8 mouse cellular contexts compared by ENCODE assay signal in genomic region chr16:14316884-14317876, GRCm38 (mm10). TPM values are rescaled to one million over a fixed set of nuclear protein-coding genes. Genes with fewer than 3 reads are reported as not detected.
DNase-seq lines count a peak whose midpoint lies in the region; ATAC-seq and TF ChIP-seq lines count a peak whose summit lies in the region.

Fopnl (minus strand) TSS chr16:14317405.

- no peaks in the 10 kb centered on the region for H3K9me3 ChIP-seq in hindbrain, embryonic 13.5 days

- H3K27me3 ChIP-seq in Patski = no peaks in the 10 kb centered on the region
- peaks cover 15% of the 10 kb centered on the region; the same call in 1 of the 2 replicates for H3K27me3 ChIP-seq in hindbrain, embryonic 13.5 days

- H3K36me3 ChIP-seq in hindbrain, embryonic 13.5 days = peaks cover 16% of the 10 kb centered on the region

- WGBS in hindbrain, embryonic 13.5 days = 4% methylated on average over 51 of the region's 51 CpGs

- peak; percentile 100 for ATAC-seq in Patski
- peak; percentile 100 for ATAC-seq in hindbrain, embryonic 13.5 days (ENCODE audit: low FRiP score)

- peak within 1 kb of the TSS; percentile 81 for H3K9ac ChIP-seq in hindbrain, embryonic 13.5 days

- peaks cover 24% of the 10 kb centered on the region for H3K4me1 ChIP-seq in hindbrain, embryonic 13.5 days (replicated peaks)

- CTCF ChIA-PET in Patski (lab: Charles Lee) = interaction anchor here (0.6 to 2.2 kb wide), 4 partner anchors 9 to 31 kb away, joined by 3 to 7 read pairs (median 3); no protein-coding TSS in a partner anchor

- peak within 1 kb of the TSS; percentile 63 for H3K4me2 ChIP-seq in hindbrain, embryonic 13.5 days

- POLR2A ChIA-PET in Patski (lab: Charles Lee) = no interaction called here

- in situ Hi-C loops in Patski (cut with MboI; ENCODE audit: low pct_unique_long_range_greater_than_20kb) = no loop called here

- peak; percentile 71 for DNase-seq in Patski (ENCODE audit: low read depth, low spot score)
- DNase-seq in cerebellum, postnatal 14 days = peak; percentile 99 to 100
- DNase-seq in frontal cortex, postnatal 14 days (ENCODE audit: low spot score in 2 of 2) = peak; percentile 96 to 98
- DNase-seq in layer of hippocampus, postnatal 25 days (ENCODE audit: extremely low spot score in 1 of 2, low spot score in 1 of 2) = peak; percentile 90 to 96
- DNase-seq in lung, postnatal 25 days (ENCODE audit: low spot score) = peak; percentile 98
- DNase-seq in retina, embryonic 14.5 days (ENCODE audit: low spot score) = peak; percentile 97
- peak; percentile 94 for DNase-seq in thymus, postnatal 4 days

- H3K4me3 ChIP-seq in hindbrain, embryonic 13.5 days = peak within 1 kb of the TSS; percentile 65

- H3K27ac ChIP-seq in hindbrain, embryonic 13.5 days = peak within 1 kb of the TSS; percentile 90

- TF ChIP-seq CTCF in Patski (IDR thresholded peaks at IDR 0.05) = no peak

RNA-seq across cellular contexts. Expression of gene Fopnl, which starts in this region (rescaled TPM):
- 56.6 TPM for polyA plus RNA-seq in Patski (2021)
- polyA plus RNA-seq in hindbrain, embryonic 13.5 days (2015; fragmentation: Nextera tagmentation; extraction: Ambion mirVana) = 193 and 197 TPM in 2 replicates
- 10 to 100 TPM; 50.3 to 54.7 TPM for total RNA-seq in layer of hippocampus, postnatal 25 days (2021)

Comparison
In these comparisons a context has a peak if more than half of its experiments do, and no peak if none do; other contexts are left out.
1. Peak in every context shown above with its lines: DNase-seq, ATAC-seq, H3K4me3 ChIP-seq and H3K27ac ChIP-seq.